8 mouse cellular contexts compared by ENCODE assay signal in genomic region chr2:6720753-6721459, GRCm38 (mm10).
DNase-seq lines count a peak whose midpoint lies in the region; ATAC-seq and TF ChIP-seq lines count a peak whose summit lies in the region.

No protein-coding gene starts in this region.

- H3K4me2 ChIP-seq in heart, embryonic 14.5 days (ENCODE audit: low read length): peak overlapping the region; percentile 75
- peak overlapping the region; percentile 51 for H3K4me2 ChIP-seq in midbrain, embryonic 11.5 days
- peak overlapping the region; percentile 62 for H3K4me2 ChIP-seq in stomach, postnatal 0 days (replicated peaks; ENCODE audit: low read depth)

- H3K9me3 ChIP-seq in heart, embryonic 14.5 days (ENCODE audit: control insufficient read depth, low read length): no peaks in the 10 kb centered on the region
- no peaks in the 10 kb centered on the region for H3K9me3 ChIP-seq in midbrain, embryonic 11.5 days (ENCODE audit: control insufficient read depth, low read length)
- no peaks in the 10 kb centered on the region for H3K9me3 ChIP-seq in stomach, postnatal 0 days (ENCODE audit: control insufficient read depth, low read length)

- ATAC-seq in heart, embryonic 14.5 days (ENCODE audit: insufficient number of reproducible peaks, insufficient read depth, low FRiP score, low read depth): peak; percentile 50; the same call in 1 of the 2 replicates
- peak; percentile 78 for ATAC-seq in midbrain, embryonic 11.5 days (ENCODE audit: low FRiP score)
- 0 out of 2 replicates have a peak, but pooled peaks have one; percentile 45 for ATAC-seq in stomach, postnatal 0 days (ENCODE audit: low FRiP score, low TSS enrichment)

- H3K9ac ChIP-seq in heart, embryonic 14.5 days (ENCODE audit: low read length): peak overlapping the region; percentile 42
- peak overlapping the region; percentile 51; the same call in 1 of the 2 replicates for H3K9ac ChIP-seq in midbrain, embryonic 11.5 days (ENCODE audit: low read length)
- peak overlapping the region; percentile 32; the same call in 1 of the 2 replicates for H3K9ac ChIP-seq in stomach, postnatal 0 days (ENCODE audit: low read length)

- H3K4me3 ChIP-seq in heart, embryonic 14.5 days (ENCODE audit: control insufficient read depth in 1 of 2, insufficient read depth in 1 of 2, low read depth in 1 of 2, low read length in 2 of 2): peak overlapping the region; percentile 34 to 43
- H3K4me3 ChIP-seq in midbrain, embryonic 11.5 days (ENCODE audit: low read depth, low read length): peak overlapping the region; percentile 24
- peak overlapping the region; percentile 33 for H3K4me3 ChIP-seq in stomach, postnatal 0 days (ENCODE audit: low read depth, low read length)

- TF ChIP-seq EP300 in stomach, postnatal 0 days (optimal IDR thresholded peaks at IDR 0.05): no peak

- H3K36me3 ChIP-seq in heart, embryonic 14.5 days (ENCODE audit: control insufficient read depth, insufficient read depth, low read length): no peaks in the 10 kb centered on the region
- no peaks in the 10 kb centered on the region for H3K36me3 ChIP-seq in midbrain, embryonic 11.5 days (ENCODE audit: control insufficient read depth, insufficient read depth, low read length)
- no peaks in the 10 kb centered on the region for H3K36me3 ChIP-seq in stomach, postnatal 0 days (ENCODE audit: control insufficient read depth, insufficient read depth, low read length)

- no peaks in the 10 kb centered on the region for H3K27me3 ChIP-seq in heart, embryonic 14.5 days (ENCODE audit: control insufficient read depth, insufficient read depth, low read length)
- no peaks in the 10 kb centered on the region for H3K27me3 ChIP-seq in midbrain, embryonic 11.5 days (ENCODE audit: control insufficient read depth, insufficient read depth, low read length)
- no peaks in the 10 kb centered on the region for H3K27me3 ChIP-seq in stomach, postnatal 0 days (ENCODE audit: control insufficient read depth, insufficient read depth, low read length)

- DNase-seq in adrenal gland, adult 8-10 months: peak; percentile 4
- no peak for DNase-seq in adrenal gland, postnatal 4 days (ENCODE audit: low spot score in 2 of 2)
- peak; percentile 25 for DNase-seq in R1 (ENCODE audit: low read depth, low spot score)
- peak; percentile 37 for DNase-seq in embryo, embryonic 9.5 days (ENCODE audit: extremely low spot score)
- peak; percentile 42 to 61 for DNase-seq in kidney, postnatal 4 days
- DNase-seq in midbrain, embryonic 11.5 days (ENCODE audit: low spot score, missing footprints): peak; percentile 88
- DNase-seq in stomach, postnatal 0 days (ENCODE audit: low spot score): peak; percentile 30

- no peak for TF ChIP-seq CTCF in stomach, postnatal 0 days (IDR thresholded peaks at IDR 0.05; ENCODE audit: low read depth)

- H3K27ac ChIP-seq in heart, embryonic 14.5 days (replicated peaks in 1 of 2; ENCODE audit: control insufficient read depth in 1 of 2, insufficient read depth in 1 of 2, low read depth in 2 of 2, low read length in 2 of 2): 0 out of 4 replicates have a peak overlapping the region, but pooled peaks of 1 of the 2 experiments have one; percentile 2
- H3K27ac ChIP-seq in midbrain, embryonic 11.5 days (ENCODE audit: low read depth, low read length): peak overlapping the region; percentile 32; the same call in 1 of the 2 replicates
- H3K27ac ChIP-seq in stomach, postnatal 0 days (replicated peaks): no peak overlapping the region

- WGBS in heart, embryonic 14.5 days: 38% methylated on average over 11 of the region's 11 CpGs
- WGBS in midbrain, embryonic 11.5 days: 35% methylated on average over 11 of the region's 11 CpGs
- WGBS in stomach, postnatal 0 days: 21% methylated on average over 11 of the region's 11 CpGs

- H3K4me1 ChIP-seq in heart, embryonic 14.5 days (ENCODE audit: control insufficient read depth in 2 of 2, insufficient read depth in 2 of 2, low read length in 2 of 2): peaks cover 13 to 19% of the 10 kb centered on the region in 2 experiments
- H3K4me1 ChIP-seq in midbrain, embryonic 11.5 days (ENCODE audit: control insufficient read depth, insufficient read depth, low read length): peaks cover 21% of the 10 kb centered on the region
- no peaks in the 10 kb centered on the region for H3K4me1 ChIP-seq in stomach, postnatal 0 days (replicated peaks; ENCODE audit: control insufficient read depth, insufficient read depth)

Comparison
In these comparisons a context has a peak if more than half of its experiments do, and no peak if none do; other contexts are left out.
1. DNase-seq: peak in adrenal gland, adult 8-10 months (single experiment), R1 (single experiment), embryo, embryonic 9.5 days (single experiment), kidney, postnatal 4 days (2 of 2), midbrain, embryonic 11.5 days (single experiment) and stomach, postnatal 0 days (single experiment); none in adrenal gland, postnatal 4 days (0 of 2).
2. Peak in every context shown above with its lines, with median percentiles within 50 percentile points of each other: ATAC-seq, H3K4me2 ChIP-seq, H3K4me3 ChIP-seq and H3K9ac ChIP-seq.